Mouse (Mus musculus): ENCODE data around the gene Bloc1s1. TPM values are rescaled to one million over a fixed set of nuclear protein-coding genes. Genes with fewer than 3 reads are reported as not detected.
A peak's percentile ranks its signal among the peaks of the same experiment; 100 is the strongest.

The Bloc1s1 gene
- total RNA-seq, 2 experiments from 2014 or later = 109 to 123 TPM

DNA sequence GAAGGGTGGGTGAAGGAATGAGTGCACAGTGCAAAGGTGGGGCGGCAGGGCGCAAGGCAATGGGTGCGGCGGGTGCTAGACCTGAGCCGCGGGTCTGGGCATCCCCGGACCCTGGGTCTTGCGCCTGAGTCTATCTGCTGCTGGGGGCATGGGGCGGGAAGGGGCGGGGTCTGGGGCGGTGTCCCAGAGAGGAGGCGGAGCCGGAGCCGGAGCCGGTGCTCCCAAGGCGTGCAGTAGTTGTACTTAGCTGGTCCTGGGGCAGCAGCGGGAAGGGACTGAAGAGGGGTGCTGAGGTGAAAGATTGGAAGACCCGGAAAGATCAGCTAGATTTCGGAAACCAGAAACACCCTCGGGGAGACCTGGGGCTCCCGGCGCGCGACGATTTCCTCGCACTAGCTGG lies 9.7 kb upstream of the Bloc1s1 start, which contains the start of gene Itga7:
Itga7 (plus strand) TSS at position 245 of the 400 bp plus-strand sequence.
- peak in 1 of 2 experiments; percentile 49 for DNase-seq (ENCODE audit: low spot score in 2 of 2)

DNA sequence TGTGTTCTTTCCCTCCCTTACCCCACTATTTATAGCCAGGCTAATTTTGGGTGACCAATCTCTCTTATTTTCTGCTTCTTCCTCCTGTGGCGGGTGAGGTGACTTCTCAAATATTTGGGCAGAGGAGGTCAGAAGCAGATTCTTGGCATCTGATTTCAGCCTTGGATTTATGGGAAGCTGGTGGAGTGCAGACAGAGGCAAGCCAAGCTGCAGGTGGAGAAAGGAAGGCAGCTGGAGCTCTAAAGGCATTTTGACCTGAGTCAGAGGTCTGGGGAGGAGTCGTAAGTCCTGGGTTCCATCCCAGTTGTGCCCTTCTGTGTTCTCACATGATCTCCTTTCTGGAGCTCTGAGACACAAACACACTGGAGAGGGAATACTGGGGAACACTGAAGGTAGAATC lies 7.6 kb upstream of the Bloc1s1 start:
- DNase-seq (ENCODE audit: low spot score in 2 of 2) = no peak

DNA sequence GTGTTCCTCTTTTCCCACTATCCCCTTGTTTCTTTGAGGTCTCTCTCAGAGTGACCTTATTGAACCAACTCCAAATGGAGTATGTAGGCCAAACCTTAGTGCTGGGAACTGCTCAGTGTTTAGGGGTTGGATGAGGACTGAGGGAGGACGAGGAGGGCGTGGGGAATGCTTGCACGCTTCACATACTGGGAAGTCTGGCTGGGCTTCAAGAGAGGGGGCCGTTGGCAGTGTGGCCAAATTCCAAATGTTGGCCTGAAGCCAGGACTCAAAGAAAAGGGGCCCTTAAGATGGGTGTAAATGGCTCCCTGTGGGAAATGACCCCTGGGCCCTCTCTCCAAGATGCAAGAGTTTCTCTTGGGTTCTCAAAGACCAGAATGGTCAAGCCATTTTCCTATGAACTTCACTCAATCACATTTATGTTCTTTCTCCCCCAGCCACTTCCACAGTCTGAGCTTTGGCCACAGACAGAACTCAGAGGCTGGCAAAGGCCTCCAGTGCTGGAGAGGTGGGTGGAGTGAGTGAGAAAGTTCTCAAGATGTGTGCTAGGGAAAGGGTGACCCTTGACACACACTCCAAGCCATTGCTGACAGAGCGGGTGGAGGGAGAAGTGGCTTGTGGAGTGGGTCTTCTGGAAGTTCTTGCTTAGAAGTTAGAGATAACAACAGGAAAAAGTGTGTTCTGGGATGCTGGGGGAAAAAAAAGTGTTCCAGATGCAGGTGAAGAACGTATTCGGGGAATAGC lies 6.0 kb upstream of the Bloc1s1 start:
- DNase-seq (ENCODE audit: low spot score in 2 of 2) = peak in 1 of 2 experiments; percentile 42

DNA sequence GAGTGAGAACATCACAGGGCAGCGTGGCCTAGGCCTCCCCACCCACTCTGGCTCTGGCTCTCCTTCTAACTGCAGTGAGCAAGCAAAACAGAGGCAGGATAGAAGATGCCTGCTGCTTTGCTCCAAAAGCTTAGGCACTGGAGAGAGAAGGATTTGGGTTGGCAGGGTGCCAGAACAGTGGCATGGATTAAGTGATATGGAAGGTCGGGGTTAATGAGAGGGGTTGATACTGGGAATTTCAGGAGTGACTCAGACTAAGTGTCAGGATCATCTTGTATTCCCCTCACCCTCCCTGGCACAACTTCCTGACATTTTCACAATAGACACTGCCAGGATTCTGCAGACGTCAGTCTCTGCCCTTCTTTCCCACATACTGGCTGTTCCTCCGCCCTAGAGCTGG lies 4.5 kb upstream of the Bloc1s1 start:
- peak in 1 of 2 experiments; percentile 39 for DNase-seq (ENCODE audit: low spot score in 2 of 2)

DNA sequence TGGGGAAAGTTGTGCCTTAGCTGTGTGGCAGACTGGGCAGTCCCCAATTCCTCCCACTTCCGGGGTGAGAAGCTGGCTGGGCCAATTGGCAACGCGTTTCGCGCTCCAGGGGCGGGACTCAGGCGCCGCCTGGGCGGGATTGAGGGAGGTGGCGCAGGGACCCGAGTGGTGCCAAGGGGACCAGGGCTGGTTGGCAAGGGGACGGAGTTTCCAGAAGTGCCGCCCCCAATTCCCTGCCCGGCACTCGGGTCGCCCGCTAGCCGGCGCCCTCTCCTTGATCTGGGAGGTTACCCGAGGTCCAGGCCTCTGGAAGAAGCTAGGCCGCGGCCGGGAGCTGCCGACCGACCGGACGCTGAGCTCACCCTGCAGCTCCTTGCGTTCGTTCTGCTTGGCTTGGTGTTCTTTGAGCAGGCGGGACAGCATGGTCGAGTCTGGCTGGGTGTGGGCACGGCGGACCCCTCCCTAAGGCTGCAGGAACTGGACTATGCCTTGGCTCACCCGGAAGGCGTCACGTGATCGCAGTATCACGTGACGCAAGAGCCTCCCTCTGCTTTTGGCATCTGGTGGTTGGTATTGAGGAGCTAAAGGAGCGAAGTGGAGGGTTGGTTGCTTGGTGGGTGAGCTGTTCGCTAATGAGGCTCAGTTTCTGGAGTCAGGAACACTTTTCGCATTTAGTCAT lies 683 bp downstream of the Bloc1s1 start:
- peak; percentile 95 to 97 for DNase-seq (ENCODE audit: low spot score in 2 of 2)

DNA sequence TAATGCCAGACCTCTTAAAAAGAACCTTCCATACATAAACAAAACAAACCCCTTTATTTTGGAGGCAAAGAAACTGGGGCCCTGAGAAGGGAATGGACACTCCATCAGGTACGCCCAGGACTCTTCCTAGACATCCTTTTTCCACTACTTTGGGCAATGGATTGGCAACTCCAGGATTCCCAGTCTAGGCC lies 1.1 kb downstream of the Bloc1s1 start, which contains the start of gene Rdh5:
Rdh5 (minus strand) TSS at position 67 of the 191 bp plus-strand sequence.
- DNase-seq (ENCODE audit: low spot score in 2 of 2) = no peak

DNA sequence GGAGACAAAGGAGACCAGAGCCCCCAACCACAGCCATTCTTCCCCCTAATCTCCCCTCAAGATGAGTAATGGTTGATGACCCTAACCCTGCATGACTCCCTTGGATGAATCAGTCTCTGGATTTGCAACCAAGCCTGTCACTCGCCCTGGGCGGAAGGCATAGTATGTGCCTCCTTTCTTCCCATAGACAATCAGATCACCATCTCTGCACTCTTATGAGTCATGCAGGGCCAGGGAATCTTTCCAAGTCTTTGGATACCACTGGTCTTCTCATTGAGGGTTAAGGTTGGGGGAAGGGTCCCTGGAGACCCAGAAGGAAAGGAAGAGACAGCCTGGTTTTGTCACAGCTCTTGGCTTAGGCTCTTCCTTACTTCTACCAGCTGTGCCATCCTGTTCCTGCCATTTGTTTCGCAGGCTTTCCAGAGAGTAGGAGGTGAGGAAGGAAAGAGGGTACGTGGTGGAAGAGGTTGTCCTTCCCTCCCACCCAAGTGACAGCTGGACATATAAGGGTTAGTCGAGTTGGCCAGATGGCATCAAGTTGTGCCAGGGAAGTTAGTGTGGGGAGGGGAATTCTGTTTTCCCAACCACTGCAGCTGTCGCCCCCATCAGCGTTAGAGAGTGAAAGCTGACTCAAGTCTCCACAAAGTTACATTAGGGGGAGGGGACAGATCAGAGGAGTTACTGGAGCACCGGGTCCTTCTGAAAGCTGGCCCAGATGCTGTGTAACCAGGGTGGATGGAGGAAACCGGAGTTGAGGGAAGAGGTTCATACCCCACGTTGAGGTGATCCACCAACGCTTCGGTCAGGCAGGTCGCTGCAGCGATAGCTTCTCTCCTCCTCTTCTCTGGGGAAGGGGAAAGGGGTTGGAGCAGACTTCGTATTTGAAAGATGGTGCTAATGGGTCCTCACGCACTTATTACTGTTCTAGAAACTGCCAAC lies 1.7 kb downstream of the Bloc1s1 start:
- peak in 1 of 2 experiments; percentile 40 for DNase-seq (ENCODE audit: low spot score in 2 of 2)

DNA sequence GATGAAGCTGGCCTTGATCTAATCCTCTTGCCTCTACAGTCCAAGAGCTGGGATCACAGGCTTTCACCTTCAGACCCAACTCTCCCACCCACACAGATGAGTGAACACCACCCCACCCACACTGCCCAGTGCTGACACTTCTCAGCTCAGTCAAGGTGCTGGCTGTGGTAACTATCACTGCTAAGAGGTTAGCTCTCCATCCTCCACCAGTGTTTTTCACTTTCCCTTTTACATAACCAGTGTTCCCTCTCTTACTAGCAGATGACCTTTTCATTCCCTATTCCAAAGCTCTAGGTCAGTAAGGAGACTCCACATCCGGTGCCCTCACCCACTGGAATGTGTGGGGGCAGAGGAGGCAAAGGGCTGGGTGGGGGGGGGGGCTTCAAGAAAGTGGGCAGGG lies 2.6 kb downstream of the Bloc1s1 start:
- no peak for DNase-seq (ENCODE audit: low spot score in 2 of 2)

DNA sequence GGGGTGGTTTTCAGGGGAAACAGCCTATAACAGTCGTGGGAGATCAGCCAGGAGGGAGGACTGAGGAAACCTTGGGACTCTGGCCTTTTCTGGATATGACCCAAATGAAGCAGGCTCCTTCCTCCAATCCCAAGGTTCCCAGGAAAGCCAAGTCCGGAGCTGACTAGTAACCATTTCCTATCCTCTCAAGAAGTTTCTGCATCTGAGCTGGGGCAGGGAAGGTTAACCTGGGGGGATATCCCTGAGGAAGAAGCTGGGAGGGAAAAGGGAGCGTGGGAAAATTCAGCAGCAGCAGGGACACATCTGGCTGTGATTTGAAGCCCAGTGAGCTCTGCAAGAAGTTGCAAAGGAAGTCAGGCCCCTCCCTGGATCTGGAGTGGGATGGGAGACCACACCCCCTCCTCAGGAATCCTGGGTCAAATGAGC lies 3.1 kb downstream of the Bloc1s1 start:
- no peak for DNase-seq (ENCODE audit: low spot score in 2 of 2)

DNA sequence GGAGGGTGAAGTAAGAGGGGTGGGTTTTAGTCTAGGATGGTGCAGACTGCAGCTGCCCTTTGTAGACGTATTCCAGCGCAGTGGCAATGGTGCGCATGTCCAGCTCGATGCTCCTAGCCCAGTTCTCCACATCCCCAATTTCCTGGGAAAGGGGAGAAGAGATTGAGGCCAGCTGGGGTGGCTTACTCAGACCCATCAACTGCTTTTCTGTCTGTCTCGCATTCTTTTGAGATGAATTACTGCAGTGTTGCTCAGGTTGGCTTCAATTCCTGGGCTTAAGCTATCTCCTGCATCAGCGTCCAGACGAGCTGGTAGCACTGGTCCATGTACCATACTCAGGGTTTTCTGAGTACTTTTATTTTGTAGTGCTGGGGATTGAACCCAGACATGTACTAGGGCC lies 3.9 kb downstream of the Bloc1s1 start:
- DNase-seq (ENCODE audit: low spot score in 2 of 2) = no peak

DNA sequence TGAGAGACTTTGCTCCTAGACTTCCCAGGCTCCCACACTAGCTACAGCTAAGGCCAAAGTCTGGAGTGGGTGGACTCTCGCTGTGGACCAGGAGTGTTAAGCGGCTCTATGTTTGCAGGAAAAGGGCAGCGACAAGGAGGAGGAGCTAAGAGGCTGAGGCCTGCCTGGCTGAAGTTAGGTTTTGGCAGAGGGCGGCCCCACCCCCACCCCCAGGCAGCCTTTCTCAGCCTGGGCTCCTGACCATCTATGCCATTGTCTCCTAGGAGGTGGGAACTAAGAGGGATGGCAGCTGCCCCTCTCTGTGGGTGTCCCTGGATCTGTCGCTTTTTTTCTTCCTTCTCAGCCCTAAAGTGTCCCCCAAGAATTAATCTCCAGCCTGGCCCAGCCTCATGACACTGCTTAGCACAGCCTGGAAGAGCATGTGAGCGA lies 4.6 kb downstream of the Bloc1s1 start:
- no peak for DNase-seq (ENCODE audit: low spot score in 2 of 2)

DNA sequence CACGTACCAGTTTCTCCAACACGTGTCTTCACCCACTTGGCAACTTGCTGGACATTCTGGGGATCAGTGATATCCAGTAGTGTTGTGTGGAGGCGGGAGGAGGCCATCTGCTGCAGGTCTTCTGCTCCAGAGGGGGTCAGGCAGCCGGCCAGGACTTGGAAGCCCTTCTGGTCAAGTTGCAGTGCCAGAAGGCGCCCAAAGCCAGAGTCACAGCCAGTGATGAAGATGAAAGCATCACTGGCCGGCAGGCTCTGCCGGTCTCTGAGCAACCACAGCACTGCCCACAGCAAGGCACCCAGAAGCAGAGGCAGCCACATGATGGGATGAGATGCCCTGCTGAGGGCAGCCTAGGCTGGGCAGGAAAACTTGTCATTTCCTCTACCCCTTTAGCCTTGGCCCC lies 5.6 kb downstream of the Bloc1s1 start:
- peak; percentile 66 to 73 for DNase-seq (ENCODE audit: low spot score in 2 of 2)

DNA sequence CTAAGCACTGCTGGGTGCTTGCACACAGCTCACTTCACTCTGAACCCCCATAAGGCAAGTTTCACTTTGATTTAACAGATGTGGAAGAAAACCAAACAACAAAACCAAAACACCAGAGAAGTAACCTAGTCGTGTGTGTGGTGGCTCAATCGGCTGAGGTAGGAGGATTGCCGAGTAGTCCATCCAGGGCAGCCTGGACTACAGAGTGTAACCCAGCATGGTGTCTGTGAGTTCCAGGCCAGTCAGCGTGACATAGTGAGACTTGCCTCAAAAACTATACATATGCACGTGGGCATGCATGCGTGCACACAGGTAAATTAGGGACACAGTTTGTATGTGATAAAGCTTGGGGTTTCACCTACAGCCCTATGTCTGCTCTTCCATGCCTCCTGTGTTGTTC lies 6.4 kb downstream of the Bloc1s1 start:
- no peak for DNase-seq (ENCODE audit: low spot score in 2 of 2)

DNA sequence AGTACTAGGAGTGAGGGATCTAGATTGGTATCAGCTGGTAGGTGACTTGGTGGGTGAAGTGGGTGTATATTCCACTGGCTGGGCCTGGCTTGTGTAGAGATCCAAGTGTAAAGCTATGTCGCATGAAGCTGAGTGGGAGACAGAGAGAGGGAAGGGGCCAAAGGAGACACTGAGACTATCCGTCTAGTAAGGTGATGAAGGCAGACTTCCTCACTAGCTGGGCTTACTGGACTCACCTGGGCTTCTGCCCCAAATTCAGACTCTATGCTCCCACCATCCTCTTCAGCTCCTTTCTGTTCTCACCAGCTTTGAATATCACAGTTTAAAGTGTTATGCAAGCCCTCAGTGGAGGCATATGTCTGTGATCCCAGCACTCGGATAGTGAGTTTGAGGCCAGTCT lies 7.2 kb downstream of the Bloc1s1 start:
- no peak for DNase-seq (ENCODE audit: low spot score in 2 of 2)

DNA sequence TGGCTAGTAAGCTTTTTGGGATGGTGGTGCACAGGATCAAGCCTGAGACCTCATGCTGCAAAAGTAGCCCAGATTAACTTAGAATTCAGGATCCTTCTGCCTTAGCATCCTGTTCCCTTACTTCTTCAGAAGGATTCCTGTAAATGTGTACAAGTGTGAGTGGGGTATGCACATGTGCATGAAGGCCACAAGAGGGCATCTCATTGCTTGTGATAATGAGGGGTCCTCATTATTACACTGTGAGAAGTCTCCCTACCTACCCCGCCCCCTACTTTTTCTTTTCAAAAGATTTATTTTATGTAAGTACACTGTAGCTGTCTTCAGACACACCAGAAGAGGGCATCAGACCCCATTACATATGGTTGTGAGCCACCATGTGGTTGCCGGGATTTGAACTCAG lies 8.3 kb downstream of the Bloc1s1 start:
- DNase-seq (ENCODE audit: low spot score in 2 of 2) = no peak

DNA sequence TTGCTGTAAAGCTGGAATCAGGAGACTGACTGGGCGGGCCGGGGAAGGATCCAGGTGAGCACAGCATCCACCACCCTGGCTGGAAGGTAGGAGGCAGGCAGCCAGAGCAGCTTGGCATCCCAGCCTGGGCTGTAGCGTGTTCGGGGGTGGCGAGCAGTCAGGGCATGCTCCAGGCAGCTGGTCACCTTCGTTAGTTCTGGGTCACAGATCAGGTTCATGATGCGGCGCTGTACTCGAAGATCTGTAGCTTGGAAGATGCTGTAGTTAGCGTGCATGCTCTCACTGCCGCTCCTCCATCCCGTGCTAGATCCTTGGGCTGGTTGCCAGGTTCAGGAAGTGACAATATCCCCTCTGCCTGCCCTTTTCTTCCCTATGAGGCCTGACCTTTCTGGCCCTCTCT lies 10.1 kb downstream of the Bloc1s1 start:
- DNase-seq (ENCODE audit: low spot score in 2 of 2) = no peak

DNA sequence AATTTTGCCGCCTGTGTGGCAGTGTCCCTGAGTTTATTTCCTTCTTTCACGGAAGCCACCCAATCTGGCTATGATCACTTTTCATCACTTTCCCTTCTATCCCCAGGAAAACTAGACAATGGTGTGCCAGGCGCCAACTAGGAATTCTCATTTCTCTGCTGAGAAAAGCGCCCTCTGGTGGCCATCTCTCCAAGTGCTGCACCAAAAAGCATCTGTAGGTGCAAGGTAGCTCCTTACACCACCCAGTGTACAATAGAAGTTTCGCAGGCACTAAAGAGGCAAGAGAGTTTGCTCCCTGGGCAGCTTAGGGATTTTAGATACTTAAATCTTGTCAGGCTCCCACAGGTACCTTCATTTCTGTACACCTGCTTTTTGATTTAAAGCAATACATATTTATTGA lies 10.6 kb downstream of the Bloc1s1 start:
- peak; percentile 92 to 94 for DNase-seq (ENCODE audit: low spot score in 2 of 2)

DNA sequence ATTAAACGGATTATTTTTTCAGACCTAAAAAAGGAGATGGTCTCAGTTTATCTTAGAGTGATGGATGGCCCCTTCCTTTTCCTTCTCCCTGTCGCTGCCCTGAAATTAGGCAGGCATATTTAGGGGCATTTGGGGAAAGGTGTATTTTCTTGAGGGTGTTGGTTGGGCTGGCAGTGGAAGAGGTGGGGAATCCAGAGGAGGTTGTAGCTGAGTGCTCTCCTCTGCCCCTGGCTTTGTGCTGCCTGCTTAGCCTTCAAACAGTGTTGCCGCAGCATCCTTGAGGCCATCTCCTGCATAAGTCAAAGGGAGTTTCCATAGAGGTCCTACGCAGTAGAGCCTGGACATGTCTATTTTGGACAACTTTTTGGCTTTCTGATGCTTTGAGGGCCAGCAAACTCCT lies 11.0 kb downstream of the Bloc1s1 start:
- DNase-seq (ENCODE audit: low spot score in 2 of 2) = no peak

DNA sequence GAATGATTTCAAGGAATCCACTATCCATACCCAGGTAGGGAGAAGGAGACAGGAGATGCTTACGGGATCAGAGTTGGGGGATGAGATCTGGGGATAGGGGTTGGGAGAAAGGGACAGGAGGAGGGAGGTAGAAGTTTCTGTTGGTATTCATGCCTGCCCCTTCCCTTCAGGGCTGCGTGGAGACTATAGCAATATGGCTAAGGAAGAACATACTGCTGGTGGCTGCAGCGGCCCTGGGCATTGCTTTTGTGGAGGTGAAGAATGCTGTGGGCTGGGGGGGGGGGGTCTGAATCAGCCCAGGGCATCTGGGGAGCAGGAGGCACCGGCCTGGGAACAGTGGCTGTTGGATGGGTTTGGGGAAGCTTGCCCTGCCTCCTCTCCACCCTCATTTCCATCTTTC lies 11.6 kb downstream of the Bloc1s1 start:
- no peak for DNase-seq (ENCODE audit: low spot score in 2 of 2)

DNA sequence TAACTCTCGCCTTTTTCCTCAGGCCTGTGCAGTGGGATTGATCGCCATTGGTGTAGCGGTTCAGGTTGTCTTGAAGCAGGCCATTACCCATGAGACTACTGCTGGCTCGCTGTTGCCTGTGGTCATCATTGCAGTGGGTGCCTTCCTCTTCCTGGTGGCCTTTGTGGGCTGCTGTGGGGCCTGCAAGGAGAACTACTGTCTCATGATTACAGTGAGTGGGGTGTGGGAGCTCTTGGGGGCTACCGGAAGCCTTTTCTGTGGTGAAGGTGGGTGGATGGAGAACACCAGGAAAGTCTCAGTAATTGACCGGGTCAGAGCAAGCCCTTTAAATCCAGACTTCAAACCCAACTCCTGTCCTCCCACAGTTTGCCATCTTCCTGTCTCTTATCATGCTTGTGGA lies 12.4 kb downstream of the Bloc1s1 start:
- no peak for DNase-seq (ENCODE audit: low spot score in 2 of 2)

DNA sequence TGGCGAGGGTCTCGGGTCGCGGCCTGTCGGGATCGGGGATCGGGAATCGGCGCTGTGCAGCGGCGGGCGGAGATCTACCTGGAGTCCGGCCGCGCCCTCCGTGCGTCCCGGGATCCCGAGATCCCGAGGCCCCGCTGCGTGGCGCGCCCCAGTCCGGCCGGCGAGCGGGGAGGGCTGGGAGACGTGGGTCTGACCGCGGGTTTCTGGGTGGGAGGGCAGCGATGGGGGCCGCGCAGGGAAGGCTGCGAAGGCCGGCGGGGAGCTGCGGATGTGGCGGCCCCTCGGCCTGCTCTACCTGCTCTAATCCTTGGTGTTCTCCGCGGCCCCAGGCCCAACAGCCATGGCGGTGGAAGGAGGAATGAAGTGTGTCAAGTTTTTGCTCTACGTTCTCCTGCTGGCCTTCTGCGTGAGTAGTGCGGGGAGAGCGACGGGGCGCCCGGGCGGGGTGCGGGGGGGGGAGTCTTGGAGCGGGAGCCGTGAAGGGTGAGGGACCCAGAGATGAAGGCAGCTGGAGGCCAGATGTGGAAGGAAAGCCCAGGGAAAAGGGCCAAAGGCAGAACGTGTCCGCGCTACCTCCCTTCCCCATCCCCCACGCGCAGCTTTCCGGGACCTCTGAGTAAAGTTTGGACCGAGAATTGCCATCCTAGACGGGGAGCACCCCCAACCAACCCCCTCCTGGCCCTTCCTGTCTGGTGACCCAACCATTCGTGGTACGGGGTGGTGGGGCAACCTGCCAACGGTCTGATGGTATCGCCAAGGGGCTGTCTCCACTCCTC lies 13.6 kb downstream of the Bloc1s1 start:
- DNase-seq (ENCODE audit: low spot score in 2 of 2) = peak; percentile 66 to 77

All from layer of hippocampus, postnatal 10 days (tissue).